Mouse (Mus musculus) frontal cortex, postnatal 14 days (tissue): Measurements from ENCODE around the gene Evl.
"Not testable (repeated sequence)": the region's sequence is repeated elsewhere in the genome, so short reads cannot be mapped to it uniquely, and the experiment has no call there.

Experiments used
- DNase-seq, 2 experiments: peaks; one replicate each; pipeline ENCODE4 v3.0.0; 2022; ENCODE audit warnings: low spot score in 2 of 2

The Evl gene

GRCm38 (mm10) chr12:108698697-108699471, 144.4 kb downstream of the Evl start:
- DNase-seq, result no peak

GRCm38 (mm10) chr12:108699576-108699975, 145.1 kb downstream of the Evl start:
- DNase-seq, result no peak

- DNase-seq, result no peak
Observed at GRCm38 (mm10) chr12:108700037-108700436, 145.5 kb downstream of the Evl start.

- no peak for DNase-seq
Observed at GRCm38 (mm10) chr12:108701221-108701620, 146.7 kb downstream of the Evl start.

- no peak for DNase-seq
Observed at GRCm38 (mm10) chr12:108702185-108702584, 147.7 kb downstream of the Evl start, which contains the start of gene Degs2. Gene Degs2, minus strand, starts transcription at chr12:108702315.

- DNase-seq, result no peak
Observed at GRCm38 (mm10) chr12:108705486-108705885, 151.0 kb downstream of the Evl start.

- DNase-seq, result no peak
Observed at GRCm38 (mm10) chr12:108706129-108706528, 151.6 kb downstream of the Evl start.

GRCm38 (mm10) chr12:108709386-108709785, 154.9 kb downstream of the Evl start:
- DNase-seq, result no peak

- DNase-seq, result no peak
Observed at GRCm38 (mm10) chr12:108709964-108710765, 155.6 kb downstream of the Evl start.

GRCm38 (mm10) chr12:108710861-108711615, 156.5 kb downstream of the Evl start:
- no peak for DNase-seq

GRCm38 (mm10) chr12:108712481-108712880, 158.0 kb downstream of the Evl start:
- DNase-seq, result no peak

- DNase-seq, result not testable (repeated sequence)
Observed at GRCm38 (mm10) chr12:108713972-108714371, 159.5 kb downstream of the Evl start.

- no peak for DNase-seq
Observed at GRCm38 (mm10) chr12:108715854-108716253, 161.3 kb downstream of the Evl start.

- no peak for DNase-seq
Observed at GRCm38 (mm10) chr12:108718485-108718884, 164.0 kb downstream of the Evl start.

- DNase-seq, result no peak
Observed at GRCm38 (mm10) chr12:108722464-108722863, 167.9 kb downstream of the Evl start.

GRCm38 (mm10) chr12:108723841-108724240, 169.3 kb downstream of the Evl start:
- DNase-seq, result no peak

GRCm38 (mm10) chr12:108734386-108734785, 179.9 kb downstream of the Evl start:
- DNase-seq, result no peak

- DNase-seq, result no peak
Observed at GRCm38 (mm10) chr12:108737838-108738237, 183.3 kb downstream of the Evl start.
